In the genomic region with DNA sequence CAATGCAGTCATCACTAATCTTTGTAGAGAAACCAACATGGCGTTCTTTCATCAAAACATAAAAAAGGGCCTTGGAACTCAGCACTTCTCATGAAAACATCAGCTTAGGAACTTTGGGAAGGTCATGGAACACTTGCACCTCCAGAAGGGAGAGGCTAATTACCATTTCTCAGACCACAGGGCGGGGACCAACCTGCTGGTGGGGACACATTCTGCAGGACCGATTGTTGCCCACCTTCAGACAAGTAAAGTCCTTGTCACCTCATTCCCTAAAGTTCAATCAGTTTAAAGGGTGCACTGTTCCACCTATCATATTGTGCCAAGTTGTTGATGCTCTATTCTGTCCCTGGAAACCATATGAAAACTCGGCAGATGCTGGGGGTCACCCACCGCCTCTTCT, we compare ENCODE assay signal across 26 mouse cellular contexts.
"Had no signal": no experiment of that assay in that cellular context is flagged by ENCODE, and none has a peak within 500 bp of the region (broad histone marks: within the 10 kb centered on the region; RNA-seq: fewer than 3 reads in every experiment).

No protein-coding gene starts in this region.

- ATAC-seq: hindbrain, postnatal 0 days; intestine, embryonic 16.5 days had no signal

- H3K27ac ChIP-seq: gastrocnemius, adult 2 months; heart, embryonic 10.5 days; hindbrain, embryonic 10.5 days; hindbrain, embryonic 13.5 days; hindbrain, embryonic 15.5 days; hindbrain, postnatal 0 days; kidney, embryonic 15.5 days; kidney, postnatal 0 days; limb, embryonic 13.5 days; limb, embryonic 15.5 days; liver, embryonic 13.5 days had no signal

- H3K4me2 ChIP-seq: heart, embryonic 12.5 days; hindbrain, embryonic 13.5 days; hindbrain, embryonic 15.5 days; kidney, embryonic 15.5 days; limb, embryonic 13.5 days; limb, embryonic 15.5 days; liver, embryonic 11.5 days; liver, embryonic 13.5 days had no signal

- H3K9ac ChIP-seq: heart, embryonic 12.5 days; hindbrain, embryonic 13.5 days; hindbrain, embryonic 15.5 days; kidney, embryonic 15.5 days; limb, embryonic 13.5 days; limb, embryonic 15.5 days; liver, embryonic 13.5 days had no signal

- H3K4me1 ChIP-seq: heart, embryonic 10.5 days; heart, embryonic 12.5 days; hindbrain, embryonic 10.5 days; hindbrain, embryonic 13.5 days; hindbrain, embryonic 15.5 days; kidney, embryonic 15.5 days; limb, embryonic 13.5 days; limb, embryonic 15.5 days; liver, embryonic 13.5 days had no signal

- H3K9me3 ChIP-seq: heart, embryonic 10.5 days; heart, embryonic 12.5 days; hindbrain, embryonic 10.5 days; hindbrain, embryonic 13.5 days; hindbrain, embryonic 15.5 days; kidney, embryonic 15.5 days; limb, embryonic 13.5 days; limb, embryonic 15.5 days; liver, embryonic 13.5 days had no signal

- H3K36me3 ChIP-seq: heart, embryonic 10.5 days; heart, embryonic 12.5 days; hindbrain, embryonic 10.5 days; hindbrain, embryonic 13.5 days; hindbrain, embryonic 15.5 days; kidney, embryonic 15.5 days; limb, embryonic 13.5 days; limb, embryonic 15.5 days; liver, embryonic 13.5 days had no signal

- DNase-seq: gastrocnemius, adult 2 months; gastrocnemius, postnatal 10 days; gastrocnemius, postnatal 25 days; heart, adult 18-20 months; heart, postnatal 10 days; heart, postnatal 4 days; kidney, adult 11 months; kidney, adult 2 months; kidney, adult 9 months; kidney, postnatal 14 days; layer of hippocampus, adult 9-11 months; layer of hippocampus, postnatal 36 days; left cerebral cortex, postnatal 4 days; liver, embryonic 13.5 days had no signal

- H3K27me3 ChIP-seq: heart, embryonic 12.5 days; hindbrain, embryonic 13.5 days; hindbrain, embryonic 15.5 days; kidney, embryonic 15.5 days; limb, embryonic 13.5 days; limb, embryonic 15.5 days; liver, embryonic 13.5 days had no signal

- H3K4me3 ChIP-seq: gastrocnemius, adult 2 months; heart, embryonic 10.5 days; heart, embryonic 12.5 days; hindbrain, embryonic 10.5 days; hindbrain, embryonic 13.5 days; hindbrain, embryonic 15.5 days; kidney, embryonic 15.5 days; limb, embryonic 13.5 days; limb, embryonic 15.5 days; liver, embryonic 13.5 days had no signal
